Mouse (Mus musculus): ENCODE data around the gene Bckdha. TPM values are rescaled to one million over a fixed set of nuclear protein-coding genes. Genes with fewer than 3 reads are reported as not detected.

The Bckdha gene
- polyA plus RNA-seq, 1 experiment from 2014 or later = 64.6 TPM

DNA sequence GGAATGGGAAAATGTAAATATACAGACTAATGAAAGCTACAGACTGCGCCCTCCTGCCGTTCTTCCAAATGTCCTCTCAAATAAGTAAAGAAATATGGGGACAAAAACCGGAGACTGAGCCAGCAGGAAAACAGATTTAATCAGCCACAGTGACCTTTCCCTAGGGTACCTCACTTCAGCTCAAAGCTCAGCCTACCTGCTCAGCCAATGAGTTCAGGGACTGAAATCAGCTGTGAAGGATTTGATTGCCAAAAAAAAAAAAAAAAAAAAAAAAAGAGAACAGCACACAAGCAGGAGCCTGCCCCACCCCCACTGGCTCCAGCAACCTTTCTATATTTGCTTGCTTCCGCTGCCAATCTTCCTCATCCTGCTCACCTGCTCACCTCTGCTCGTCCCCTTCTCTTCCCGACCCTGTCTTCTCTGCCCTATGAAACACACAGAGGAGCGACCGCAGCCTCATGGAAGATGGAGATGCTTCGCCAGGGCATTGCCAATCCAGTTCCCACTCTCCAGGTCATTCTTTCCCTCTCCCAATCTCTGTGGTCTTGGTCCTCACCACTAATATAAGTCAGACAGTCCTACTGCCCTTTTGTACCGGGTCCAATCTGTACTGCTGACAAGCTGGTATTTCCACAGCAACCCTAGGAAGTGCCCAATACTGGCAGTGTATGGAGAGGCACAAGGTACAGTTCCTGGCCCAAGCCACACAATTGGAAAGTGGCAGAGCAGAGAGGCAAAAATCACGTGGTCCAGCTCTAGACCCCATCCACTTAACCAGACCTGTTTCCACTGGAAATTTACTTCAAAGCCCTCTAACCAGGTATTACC lies 3.0 kb downstream of the Bckdha start:
- Histone ChIP-seq H3K9ac (ENCODE audit: low read length) (no peak overlapping the region), H3K4me3 (ENCODE audit: low read length) (no peak overlapping the region), H3K27ac (ENCODE audit: low read length) (no peak overlapping the region), H3K4me2 (ENCODE audit: low read depth, low read length) (no peak overlapping the region), H3K36me3 (ENCODE audit: control insufficient read depth, insufficient read depth, low read length) (no peaks in the 10 kb centered on the region), H3K4me1 (replicated peaks; ENCODE audit: control insufficient read depth, insufficient read depth, low read length) (peaks cover 15% of the 10 kb centered on the region), H3K27me3 (ENCODE audit: control insufficient read depth, insufficient read depth, low read depth, low read length) (no peaks in the 10 kb centered on the region), H3K9me3 (ENCODE audit: control insufficient read depth, low read length) (no peaks in the 10 kb centered on the region)
- ATAC-seq (ENCODE audit: low read depth) = no peak
- WGBS = 68% methylated on average over 11 of the region's 11 CpGs

DNA sequence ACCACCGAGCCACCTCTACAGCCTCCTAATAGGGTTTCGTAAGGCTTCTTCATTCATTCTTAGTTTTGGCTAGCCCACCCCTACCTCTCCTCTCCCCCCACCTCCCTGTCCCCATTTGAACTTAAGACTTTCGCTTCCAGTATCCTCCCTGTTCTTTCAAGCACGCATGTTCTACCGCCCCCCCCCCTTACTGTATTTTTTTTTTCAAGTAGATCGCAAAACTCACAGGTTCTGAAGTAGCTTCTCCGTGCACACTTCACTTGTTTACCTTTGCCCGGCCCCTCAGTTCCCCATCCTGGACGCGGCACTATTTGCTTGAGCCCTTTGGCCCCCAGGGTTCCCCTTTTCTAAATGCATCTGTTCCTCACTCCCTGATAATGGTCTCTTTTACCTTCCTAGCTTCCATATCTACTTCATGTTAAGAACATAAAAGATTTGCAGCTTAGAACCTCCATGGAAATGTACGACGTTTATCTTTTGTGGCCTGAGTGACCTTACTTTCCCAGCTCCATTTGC lies 6.5 kb downstream of the Bckdha start:
- Histone ChIP-seq H3K9me3 (ENCODE audit: control insufficient read depth, low read length) (no peaks in the 10 kb centered on the region), H3K36me3 (ENCODE audit: control insufficient read depth, insufficient read depth, low read length) (no peaks in the 10 kb centered on the region), H3K4me3 (ENCODE audit: low read length) (no peak overlapping the region), H3K27me3 (ENCODE audit: control insufficient read depth, insufficient read depth, low read depth, low read length) (no peaks in the 10 kb centered on the region), H3K27ac (ENCODE audit: low read length) (no peak overlapping the region), H3K9ac (ENCODE audit: low read length) (no peak overlapping the region), H3K4me1 (replicated peaks; ENCODE audit: control insufficient read depth, insufficient read depth, low read length) (peaks cover 4% of the 10 kb centered on the region), H3K4me2 (ENCODE audit: low read depth, low read length) (no peak overlapping the region)
- no peak for ATAC-seq (ENCODE audit: low read depth)
- WGBS = 58% methylated on average over 12 of the region's 12 CpGs

DNA sequence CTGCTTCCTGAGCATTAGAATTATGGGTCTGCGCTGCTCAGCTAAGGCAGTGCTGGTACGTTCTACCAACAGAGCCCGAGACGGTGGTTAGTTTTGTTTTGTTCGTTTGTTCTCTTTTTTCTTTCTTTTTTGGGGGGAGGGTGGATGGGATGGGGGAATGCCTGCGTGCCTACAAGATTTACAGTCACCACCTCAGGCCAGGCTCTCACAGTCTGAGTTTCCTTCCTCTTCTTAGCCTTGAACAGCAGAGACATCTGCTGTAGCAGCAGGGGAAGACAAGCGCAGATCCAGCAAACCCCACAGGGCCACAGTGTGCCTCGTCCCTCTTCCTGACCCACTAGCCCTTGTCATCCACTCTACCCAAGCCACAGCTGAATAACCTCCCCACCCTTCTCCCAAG lies 7.5 kb downstream of the Bckdha start:
- ATAC-seq (ENCODE audit: low read depth) = no peak
- WGBS = 85% methylated on average over 8 of the region's 8 CpGs

DNA sequence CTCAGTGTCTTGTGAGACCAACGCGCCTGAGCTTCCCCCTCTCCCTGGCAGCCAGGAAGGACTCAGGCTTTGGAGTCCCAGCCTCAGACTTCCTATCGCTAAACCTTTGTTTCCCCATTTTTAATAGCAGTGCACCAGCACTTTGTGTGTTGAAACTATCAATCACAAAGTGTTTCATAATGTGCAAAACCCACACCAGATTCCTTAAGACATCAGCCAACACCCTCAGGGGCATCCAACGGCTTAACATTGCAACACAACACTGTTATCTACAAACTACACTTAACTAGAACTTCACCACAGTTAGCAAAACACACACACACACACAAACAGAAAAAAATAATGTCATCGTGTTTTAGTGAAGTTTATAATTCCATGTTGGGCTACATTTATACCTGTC lies 8.9 kb downstream of the Bckdha start:
- no peaks in the 10 kb centered on the region for H3K4me1 ChIP-seq (replicated peaks; ENCODE audit: control insufficient read depth, insufficient read depth, low read length)
- no peak overlapping the region for H3K4me3 ChIP-seq (ENCODE audit: low read length)
- no peaks in the 10 kb centered on the region for H3K36me3 ChIP-seq (ENCODE audit: control insufficient read depth, insufficient read depth, low read length)
- H3K4me2 ChIP-seq (ENCODE audit: low read depth, low read length) = no peak overlapping the region
- H3K27me3 ChIP-seq (ENCODE audit: control insufficient read depth, insufficient read depth, low read depth, low read length) = no peaks in the 10 kb centered on the region
- ATAC-seq (ENCODE audit: low read depth) = no peak
- H3K9ac ChIP-seq (ENCODE audit: low read length) = no peak overlapping the region
- no peak overlapping the region for H3K27ac ChIP-seq (ENCODE audit: low read length)
- no peaks in the 10 kb centered on the region for H3K9me3 ChIP-seq (ENCODE audit: control insufficient read depth, low read length)
- 67% methylated on average over 5 of the region's 5 CpGs for WGBS

More for the DNA sequence above, 7.5 kb downstream of the Bckdha start:
- H3K36me3 ChIP-seq (ENCODE audit: control insufficient read depth, insufficient read depth, low read length) = no peaks in the 10 kb centered on the region
- no peak overlapping the region for H3K4me2 ChIP-seq (ENCODE audit: low read depth, low read length)
- no peak overlapping the region for H3K9ac ChIP-seq (ENCODE audit: low read length)
- no peak overlapping the region for H3K4me3 ChIP-seq (ENCODE audit: low read length)
- no peaks in the 10 kb centered on the region for H3K27me3 ChIP-seq (ENCODE audit: control insufficient read depth, insufficient read depth, low read depth, low read length)
- no peaks in the 10 kb centered on the region for H3K4me1 ChIP-seq (replicated peaks; ENCODE audit: control insufficient read depth, insufficient read depth, low read length)
- H3K27ac ChIP-seq (ENCODE audit: low read length) = no peak overlapping the region
- H3K9me3 ChIP-seq (ENCODE audit: control insufficient read depth, low read length) = no peaks in the 10 kb centered on the region

DNA sequence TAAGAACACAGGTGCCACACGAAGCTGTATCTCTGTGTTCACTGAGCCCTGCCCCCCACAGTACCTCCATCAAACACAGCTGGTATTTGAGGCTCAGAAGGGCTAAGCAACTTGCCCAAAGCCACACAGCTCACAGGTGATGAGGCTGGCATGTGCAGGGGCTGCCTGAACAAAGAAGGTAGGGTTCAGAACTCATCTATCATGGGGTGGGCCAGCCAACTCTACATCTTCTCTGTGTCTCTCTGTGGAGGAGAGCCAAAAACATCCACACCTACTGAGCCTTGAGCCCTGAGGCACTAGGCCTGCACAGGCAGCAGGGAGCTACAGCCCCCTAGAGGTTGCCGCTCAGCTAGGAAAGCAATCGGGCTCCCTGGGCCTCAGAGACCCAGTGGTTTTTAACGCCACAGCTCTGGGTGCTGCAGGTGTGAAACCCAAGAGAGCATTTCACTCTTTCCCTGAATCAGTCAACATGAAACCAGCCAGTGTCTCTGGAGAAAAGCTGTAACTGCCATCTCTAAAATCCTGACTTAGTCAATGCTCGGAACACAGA lies 11.1 kb downstream of the Bckdha start:
- Histone ChIP-seq H3K9ac (ENCODE audit: low read length) (no peak overlapping the region), H3K4me3 (ENCODE audit: low read length) (no peak overlapping the region), H3K9me3 (ENCODE audit: control insufficient read depth, low read length) (no peaks in the 10 kb centered on the region), H3K4me2 (ENCODE audit: low read depth, low read length) (no peak overlapping the region), H3K4me1 (replicated peaks; ENCODE audit: control insufficient read depth, insufficient read depth, low read length) (no peaks in the 10 kb centered on the region), H3K27ac (ENCODE audit: low read length) (no peak overlapping the region), H3K27me3 (ENCODE audit: control insufficient read depth, insufficient read depth, low read depth, low read length) (no peaks in the 10 kb centered on the region), H3K36me3 (ENCODE audit: control insufficient read depth, insufficient read depth, low read length) (no peaks in the 10 kb centered on the region)
- 48% methylated on average over 5 of the region's 5 CpGs for WGBS
- no peak for ATAC-seq (ENCODE audit: low read depth)

DNA sequence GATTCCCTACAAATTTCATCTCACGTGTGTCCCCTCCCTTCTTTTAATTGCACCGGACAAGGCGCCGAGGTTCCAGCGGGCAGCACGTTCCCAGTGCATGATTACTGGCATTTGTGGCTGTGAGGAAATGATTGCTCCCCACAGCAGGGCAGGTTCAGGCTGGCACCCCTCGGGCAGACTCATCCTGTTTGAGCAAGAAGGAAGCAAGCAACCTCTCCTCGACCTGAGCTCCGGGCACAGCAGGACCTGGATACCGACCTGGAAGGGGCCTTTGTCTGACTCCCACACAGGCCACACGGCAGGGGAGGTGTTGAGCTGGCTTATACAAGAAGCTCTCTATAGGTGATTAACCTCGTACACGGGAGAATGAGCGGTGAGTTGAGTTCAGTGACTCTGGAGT lies 13.7 kb downstream of the Bckdha start:
- H3K27me3 ChIP-seq (ENCODE audit: control insufficient read depth, insufficient read depth, low read depth, low read length) = no peaks in the 10 kb centered on the region
- H3K9ac ChIP-seq (ENCODE audit: low read length) = no peak overlapping the region
- H3K4me1 ChIP-seq (replicated peaks; ENCODE audit: control insufficient read depth, insufficient read depth, low read length) = no peaks in the 10 kb centered on the region
- H3K27ac ChIP-seq (ENCODE audit: low read length) = no peak overlapping the region
- H3K9me3 ChIP-seq (ENCODE audit: control insufficient read depth, low read length) = no peaks in the 10 kb centered on the region
- ATAC-seq (ENCODE audit: low read depth) = no peak
- WGBS = 65% methylated on average over 14 of the region's 14 CpGs
- no peak overlapping the region for H3K4me3 ChIP-seq (ENCODE audit: low read length)
- H3K36me3 ChIP-seq (ENCODE audit: control insufficient read depth, insufficient read depth, low read length) = no peaks in the 10 kb centered on the region; the same call in 1 of the 2 replicates
- H3K4me2 ChIP-seq (ENCODE audit: low read depth, low read length) = no peak overlapping the region

DNA sequence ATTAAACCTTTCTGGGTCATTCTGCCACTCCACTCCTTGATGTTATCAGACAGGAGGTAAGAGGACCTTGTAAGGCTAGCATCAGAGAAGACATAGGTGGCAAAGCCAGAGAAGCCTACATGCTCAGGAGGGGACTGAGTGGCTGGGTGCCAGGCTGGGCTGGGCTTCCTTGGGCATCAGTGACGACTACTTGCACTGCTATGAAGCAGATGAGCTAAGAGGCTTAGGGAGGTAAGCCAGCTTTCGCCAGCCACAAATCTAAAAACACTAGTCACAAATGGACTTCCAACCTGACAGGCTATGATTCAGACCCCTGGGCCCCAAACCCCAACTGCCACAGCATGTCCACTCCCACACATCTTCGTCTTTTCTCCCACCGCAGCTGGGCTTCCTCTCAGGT lies 14.2 kb downstream of the Bckdha start:
- Histone ChIP-seq H3K36me3 (ENCODE audit: control insufficient read depth, insufficient read depth, low read length) (no peaks in the 10 kb centered on the region; the same call in 1 of the 2 replicates), H3K27me3 (ENCODE audit: control insufficient read depth, insufficient read depth, low read depth, low read length) (no peaks in the 10 kb centered on the region), H3K4me1 (replicated peaks; ENCODE audit: control insufficient read depth, insufficient read depth, low read length) (no peaks in the 10 kb centered on the region), H3K9me3 (ENCODE audit: control insufficient read depth, low read length) (no peaks in the 10 kb centered on the region), H3K9ac (ENCODE audit: low read length) (no peak overlapping the region), H3K4me3 (ENCODE audit: low read length) (no peak overlapping the region), H3K27ac (ENCODE audit: low read length) (no peak overlapping the region), H3K4me2 (ENCODE audit: low read depth, low read length) (no peak overlapping the region)
- 81% methylated on average over 4 of the region's 4 CpGs for WGBS
- ATAC-seq (ENCODE audit: low read depth) = no peak

DNA sequence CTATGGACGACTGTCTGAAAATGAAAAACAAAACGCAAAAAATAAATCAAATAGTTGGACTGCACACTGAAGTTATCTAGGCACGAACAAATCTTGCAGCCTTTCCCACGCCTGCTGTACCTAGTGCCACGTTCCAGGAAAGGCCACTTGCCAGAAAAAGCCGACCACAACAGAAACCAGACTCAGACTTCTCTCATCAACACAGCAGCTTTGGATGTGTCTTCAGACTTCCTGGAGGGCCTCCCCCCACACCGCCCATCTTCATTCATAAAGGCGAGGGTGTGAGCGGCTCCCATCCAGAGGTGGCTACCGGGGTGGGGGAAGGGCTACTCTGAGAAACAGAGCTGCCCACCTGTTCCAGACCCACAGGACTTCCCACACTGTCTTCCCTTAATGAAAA lies 14.6 kb downstream of the Bckdha start:
- no peak overlapping the region for H3K27ac ChIP-seq (ENCODE audit: low read length)
- no peaks in the 10 kb centered on the region for H3K4me1 ChIP-seq (replicated peaks; ENCODE audit: control insufficient read depth, insufficient read depth, low read length)
- WGBS = 70% methylated on average over 10 of the region's 10 CpGs
- ATAC-seq (ENCODE audit: low read depth) = no peak
- H3K27me3 ChIP-seq (ENCODE audit: control insufficient read depth, insufficient read depth, low read depth, low read length) = no peaks in the 10 kb centered on the region
- no peak overlapping the region for H3K9ac ChIP-seq (ENCODE audit: low read length)
- no peaks in the 10 kb centered on the region for H3K9me3 ChIP-seq (ENCODE audit: control insufficient read depth, low read length)
- H3K36me3 ChIP-seq (ENCODE audit: control insufficient read depth, insufficient read depth, low read length) = no peaks in the 10 kb centered on the region; the same call in 1 of the 2 replicates
- no peak overlapping the region for H3K4me2 ChIP-seq (ENCODE audit: low read depth, low read length)
- H3K4me3 ChIP-seq (ENCODE audit: low read length) = no peak overlapping the region

DNA sequence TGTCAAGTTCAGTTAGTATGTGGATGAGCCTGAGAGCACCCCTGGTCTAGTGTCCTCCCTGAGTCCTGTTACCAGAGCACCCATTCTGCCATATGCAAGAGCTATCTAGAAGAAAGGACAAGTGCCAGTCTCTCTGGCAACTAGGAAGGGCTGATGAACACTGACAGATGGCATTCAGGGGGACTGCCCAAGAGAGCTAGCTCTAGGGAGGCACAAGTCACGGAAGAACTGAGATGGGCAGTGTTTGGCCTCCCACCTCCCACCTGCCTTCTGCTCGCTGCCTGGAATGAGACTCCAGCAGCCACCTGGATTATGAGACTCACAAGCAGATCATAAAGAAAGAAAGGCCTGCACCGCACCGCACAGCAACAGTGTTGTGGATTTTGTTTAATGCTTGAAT lies 19.0 kb downstream of the Bckdha start:
- 84% methylated on average over 4 of the region's 4 CpGs for WGBS
- Histone ChIP-seq H3K27me3 (ENCODE audit: control insufficient read depth, insufficient read depth, low read depth, low read length) (no peaks in the 10 kb centered on the region), H3K9me3 (ENCODE audit: control insufficient read depth, low read length) (no peaks in the 10 kb centered on the region), H3K4me1 (replicated peaks; ENCODE audit: control insufficient read depth, insufficient read depth, low read length) (no peaks in the 10 kb centered on the region), H3K4me3 (ENCODE audit: low read length) (no peak overlapping the region), H3K36me3 (ENCODE audit: control insufficient read depth, insufficient read depth, low read length) (no peaks in the 10 kb centered on the region; the same call in 1 of the 2 replicates), H3K4me2 (ENCODE audit: low read depth, low read length) (no peak overlapping the region), H3K27ac (ENCODE audit: low read length) (no peak overlapping the region), H3K9ac (ENCODE audit: low read length) (no peak overlapping the region)
- no peak for ATAC-seq (ENCODE audit: low read depth)
